ENCODE assay signal across 22 mouse cellular contexts in genomic region chr5:103418009-103418408, GRCm38 (mm10). TPM values are rescaled to one million over a fixed set of nuclear protein-coding genes. Genes with fewer than 3 reads are reported as not detected.
DNase-seq lines count a peak whose midpoint lies in the region; ATAC-seq lines count a peak whose summit lies in the region.
"Had no signal": no experiment of that assay in that cellular context is flagged by ENCODE, and none has a peak within 500 bp of the region (broad histone marks: within the 10 kb centered on the region; RNA-seq: fewer than 3 reads in every experiment).

No protein-coding gene starts in this region.

- 61% methylated on average over 9 of the region's 9 CpGs for WGBS in limb, embryonic 15.5 days
- 81% methylated on average over 9 of the region's 9 CpGs for WGBS in limb, embryonic 10.5 days
- WGBS in embryonic facial prominence, embryonic 15.5 days = 61% methylated on average over 9 of the region's 9 CpGs
- 86% methylated on average over 9 of the region's 9 CpGs for WGBS in hindbrain, embryonic 14.5 days
- WGBS in hindbrain, embryonic 11.5 days = 85% methylated on average over 9 of the region's 9 CpGs

- H3K36me3 ChIP-seq in limb, embryonic 15.5 days = no peaks in the 10 kb centered on the region
- no peaks in the 10 kb centered on the region for H3K36me3 ChIP-seq in limb, embryonic 10.5 days
- H3K36me3 ChIP-seq in embryonic facial prominence, embryonic 15.5 days = no peaks in the 10 kb centered on the region
- no peaks in the 10 kb centered on the region for H3K36me3 ChIP-seq in hindbrain, embryonic 14.5 days (replicated peaks; ENCODE audit: control insufficient read depth, insufficient read depth)
- no peaks in the 10 kb centered on the region for H3K36me3 ChIP-seq in hindbrain, embryonic 11.5 days (ENCODE audit: control insufficient read depth, insufficient read depth, low read length)
- H3K36me3 ChIP-seq: forebrain, embryonic 12.5 days; G1E; heart, embryonic 10.5 days; hindbrain, embryonic 13.5 days had no signal

- 0 out of 2 replicates have a peak overlapping the region, but pooled peaks have one; percentile 5 for H3K27ac ChIP-seq in limb, embryonic 15.5 days
- no peak overlapping the region for H3K27ac ChIP-seq in limb, embryonic 10.5 days
- H3K27ac ChIP-seq in embryonic facial prominence, embryonic 15.5 days (replicated peaks) = 0 out of 2 replicates have a peak overlapping the region, but pooled peaks have one; percentile 39
- no peak overlapping the region for H3K27ac ChIP-seq in hindbrain, embryonic 14.5 days
- H3K27ac ChIP-seq in hindbrain, embryonic 11.5 days (ENCODE audit: low read depth, low read length) = no peak overlapping the region
- H3K27ac ChIP-seq: forebrain, embryonic 12.5 days; heart, embryonic 10.5 days; hindbrain, embryonic 13.5 days had no signal

- DNase-seq in limb, embryonic 10.5 days (ENCODE audit: low spot score) = no peak
- peak; percentile 46 for DNase-seq in urinary bladder, postnatal 14 days (ENCODE audit: low spot score)
- DNase-seq in urinary bladder, postnatal 36 days (ENCODE audit: low spot score in 2 of 2) = no peak
- no peak for DNase-seq in hindbrain, embryonic 14.5 days (ENCODE audit: low spot score)
- DNase-seq in hindbrain, embryonic 11.5 days (ENCODE audit: low spot score) = no peak
- DNase-seq: adrenal gland, postnatal 14 days; cerebellum, adult 11-12 months; cerebellum, adult 9-11 months; cerebellum, postnatal 36 days; gastrocnemius, postnatal 10 days; heart, adult 18-20 months; heart, postnatal 10 days; heart, postnatal 4 days had no signal

- H3K9ac ChIP-seq in limb, embryonic 15.5 days = no peak overlapping the region
- no peak overlapping the region for H3K9ac ChIP-seq in embryonic facial prominence, embryonic 15.5 days
- no peak overlapping the region for H3K9ac ChIP-seq in hindbrain, embryonic 14.5 days
- no peak overlapping the region for H3K9ac ChIP-seq in hindbrain, embryonic 11.5 days (ENCODE audit: low read depth, low read length)
- H3K9ac ChIP-seq: forebrain, embryonic 12.5 days; hindbrain, embryonic 13.5 days had no signal

- no peak overlapping the region for H3K4me3 ChIP-seq in limb, embryonic 15.5 days
- H3K4me3 ChIP-seq in limb, embryonic 10.5 days = no peak overlapping the region
- no peak overlapping the region for H3K4me3 ChIP-seq in embryonic facial prominence, embryonic 15.5 days (replicated peaks)
- H3K4me3 ChIP-seq in hindbrain, embryonic 14.5 days (replicated peaks; ENCODE audit: low read length) = no peak overlapping the region
- H3K4me3 ChIP-seq in hindbrain, embryonic 11.5 days (ENCODE audit: low read depth, low read length) = no peak overlapping the region
- H3K4me3 ChIP-seq: forebrain, embryonic 12.5 days; heart, embryonic 10.5 days; hindbrain, embryonic 13.5 days had no signal

- no peak for ATAC-seq in limb, embryonic 15.5 days (ENCODE audit: insufficient number of reproducible peaks, low FRiP score, low TSS enrichment, low read depth)
- no peak for ATAC-seq in embryonic facial prominence, embryonic 15.5 days (ENCODE audit: insufficient number of reproducible peaks, low FRiP score, low TSS enrichment, low read depth)
- no peak for ATAC-seq in hindbrain, embryonic 14.5 days (ENCODE audit: low FRiP score)
- no peak for ATAC-seq in hindbrain, embryonic 11.5 days (ENCODE audit: low FRiP score)
- ATAC-seq: activated CD4-positive, CD25-positive, alpha-beta regulatory T cell, adult 4 months; forebrain, embryonic 16.5 days had no signal

- H3K9me3 ChIP-seq in limb, embryonic 15.5 days = no peaks in the 10 kb centered on the region
- H3K9me3 ChIP-seq in limb, embryonic 10.5 days (replicated peaks) = no peaks in the 10 kb centered on the region
- H3K9me3 ChIP-seq in embryonic facial prominence, embryonic 15.5 days (replicated peaks) = no peaks in the 10 kb centered on the region
- no peaks in the 10 kb centered on the region for H3K9me3 ChIP-seq in hindbrain, embryonic 14.5 days (ENCODE audit: control insufficient read depth, low read length)
- H3K9me3 ChIP-seq in hindbrain, embryonic 11.5 days (ENCODE audit: control insufficient read depth, low read length) = no peaks in the 10 kb centered on the region
- H3K9me3 ChIP-seq: forebrain, embryonic 12.5 days; heart, embryonic 10.5 days; hindbrain, embryonic 13.5 days had no signal

- peaks cover 14% of the 10 kb centered on the region for H3K4me1 ChIP-seq in limb, embryonic 15.5 days
- peaks cover 24% of the 10 kb centered on the region for H3K4me1 ChIP-seq in limb, embryonic 10.5 days
- H3K4me1 ChIP-seq in embryonic facial prominence, embryonic 15.5 days = peaks cover 22% of the 10 kb centered on the region
- H3K4me1 ChIP-seq in hindbrain, embryonic 14.5 days (replicated peaks; ENCODE audit: control insufficient read depth, insufficient read depth, low read length) = peaks cover 7% of the 10 kb centered on the region; the same call in 1 of the 2 replicates
- H3K4me1 ChIP-seq in hindbrain, embryonic 11.5 days (replicated peaks; ENCODE audit: control insufficient read depth, insufficient read depth, low read length) = no peaks in the 10 kb centered on the region

- H3K27me3 ChIP-seq in limb, embryonic 15.5 days = no peaks in the 10 kb centered on the region; the same call in 1 of the 2 replicates
- H3K27me3 ChIP-seq in limb, embryonic 10.5 days (ENCODE audit: low read depth, poor library complexity, severe bottlenecking) = peaks cover 11% of the 10 kb centered on the region
- no peaks in the 10 kb centered on the region for H3K27me3 ChIP-seq in embryonic facial prominence, embryonic 15.5 days
- no peaks in the 10 kb centered on the region for H3K27me3 ChIP-seq in hindbrain, embryonic 14.5 days (ENCODE audit: control insufficient read depth, insufficient read depth, low read length)
- no peaks in the 10 kb centered on the region for H3K27me3 ChIP-seq in hindbrain, embryonic 11.5 days (ENCODE audit: control insufficient read depth, insufficient read depth, low read length)
- H3K27me3 ChIP-seq: CH12.LX; hindbrain, embryonic 13.5 days had no signal

- no peak overlapping the region for H3K4me2 ChIP-seq in limb, embryonic 15.5 days
- no peak overlapping the region for H3K4me2 ChIP-seq in embryonic facial prominence, embryonic 15.5 days (replicated peaks)
- no peak overlapping the region for H3K4me2 ChIP-seq in hindbrain, embryonic 14.5 days (replicated peaks)
- no peak overlapping the region for H3K4me2 ChIP-seq in hindbrain, embryonic 11.5 days (replicated peaks; ENCODE audit: low read depth, low read length)
- H3K4me2 ChIP-seq: forebrain, embryonic 12.5 days; hindbrain, embryonic 13.5 days had no signal

RNA-seq across cellular contexts. Expression of gene Ptpn13, which starts 7.0 kb away (rescaled TPM):
- 16.0 and 20.1 TPM in 2 replicates for polyA plus RNA-seq in limb, embryonic 15.5 days (2015; fragmentation: Nextera tagmentation; extraction: Ambion mirVana)
- 10.4 and 11.1 TPM in 2 replicates for polyA plus RNA-seq in limb, embryonic 10.5 days (2016; fragmentation: Nextera tagmentation; extraction: Ambion mirVana)
- polyA plus RNA-seq in embryonic facial prominence, embryonic 15.5 days (2015; fragmentation: Nextera tagmentation; extraction: Ambion mirVana) = 22.7 and 23.3 TPM in 2 replicates
- polyA plus RNA-seq in hindbrain, embryonic 14.5 days (2014; fragmentation: Nextera tagmentation; extraction: Ambion mirVana) = 6.8 and 7.8 TPM in 2 replicates
- 15.2 and 19.3 TPM in 2 replicates for polyA plus RNA-seq in hindbrain, embryonic 11.5 days (2014; fragmentation: Nextera tagmentation; extraction: Ambion mirVana)
- polyA plus RNA-seq: G1E had no signal

Comparison
In these comparisons a context has a peak if more than half of its experiments do, and no peak if none do; other contexts are left out.
1. H3K27ac ChIP-seq: peak in limb, embryonic 15.5 days (single experiment) and embryonic facial prominence, embryonic 15.5 days (single experiment); none in limb, embryonic 10.5 days (single experiment), hindbrain, embryonic 14.5 days (single experiment) and hindbrain, embryonic 11.5 days (single experiment).